Mouse (Mus musculus): ENCODE data around the gene Ltc4s.
A peak's percentile ranks its signal among the peaks of the same experiment; 100 is the strongest.

The Ltc4s gene

DNA sequence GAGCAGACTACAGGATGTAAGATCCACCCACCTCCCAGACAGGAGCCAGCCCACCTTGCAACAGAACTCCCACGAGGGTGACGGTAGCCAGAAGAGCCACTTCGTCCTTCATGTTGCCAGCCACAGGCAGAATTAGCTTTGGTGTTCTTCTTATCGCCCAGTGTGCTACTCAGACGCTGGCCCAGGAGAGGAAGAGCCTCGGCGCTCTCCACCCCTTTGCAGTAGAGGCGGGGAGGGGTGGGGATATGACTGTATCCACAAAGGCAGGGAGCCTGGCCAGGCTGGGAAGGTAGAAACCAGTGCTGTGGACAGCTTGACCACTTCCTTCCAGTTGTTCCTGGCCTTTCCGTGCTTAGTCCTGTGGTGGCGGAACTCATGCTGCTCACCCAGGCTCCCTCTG lies at the start of gene Ltc4s:
TSS of gene Ltc4s (minus strand) at position 293 of the 400 bp plus-strand sequence.
- DNase-seq = no peak

DNA sequence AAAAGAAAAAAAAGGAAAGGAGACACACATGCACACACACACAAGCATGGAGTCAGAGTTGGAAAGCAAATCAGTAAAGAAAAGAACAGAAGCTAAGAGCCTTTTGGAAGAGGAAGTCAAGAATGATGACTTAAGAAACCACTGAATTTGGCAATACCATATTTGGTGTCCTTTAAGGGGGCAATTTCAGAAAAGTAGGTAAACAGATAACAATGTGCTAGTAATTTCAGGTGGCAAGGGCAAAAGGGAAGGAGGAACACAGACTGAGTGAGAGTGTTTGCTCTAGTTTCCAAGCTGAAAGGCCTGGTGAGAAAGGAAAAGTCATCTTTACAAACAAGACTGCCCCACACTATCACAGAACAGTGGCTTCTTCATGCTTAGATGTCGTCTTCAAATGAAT lies 48.0 kb upstream of the Ltc4s start:
- no peak for DNase-seq

DNA sequence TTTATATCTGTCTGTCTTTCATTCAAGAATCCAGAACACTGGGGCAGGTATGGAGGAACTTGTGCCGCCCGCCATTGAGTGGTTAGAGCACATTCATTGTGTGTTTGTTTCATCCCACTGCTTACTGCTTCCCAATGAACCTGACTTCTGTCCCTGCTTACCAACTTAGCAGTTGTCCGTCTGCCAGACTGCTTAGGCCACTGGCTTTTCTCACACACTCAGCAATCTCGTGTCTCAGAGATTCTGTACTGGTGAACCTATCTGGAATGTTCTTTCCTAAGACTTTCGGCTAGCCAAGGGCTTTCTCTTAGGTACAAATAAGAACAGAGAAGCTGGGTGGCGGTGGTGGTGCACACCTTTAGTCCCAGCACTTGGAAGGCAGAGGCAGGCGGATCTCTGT lies 47.3 kb upstream of the Ltc4s start:
- DNase-seq = peak; percentile 36

DNA sequence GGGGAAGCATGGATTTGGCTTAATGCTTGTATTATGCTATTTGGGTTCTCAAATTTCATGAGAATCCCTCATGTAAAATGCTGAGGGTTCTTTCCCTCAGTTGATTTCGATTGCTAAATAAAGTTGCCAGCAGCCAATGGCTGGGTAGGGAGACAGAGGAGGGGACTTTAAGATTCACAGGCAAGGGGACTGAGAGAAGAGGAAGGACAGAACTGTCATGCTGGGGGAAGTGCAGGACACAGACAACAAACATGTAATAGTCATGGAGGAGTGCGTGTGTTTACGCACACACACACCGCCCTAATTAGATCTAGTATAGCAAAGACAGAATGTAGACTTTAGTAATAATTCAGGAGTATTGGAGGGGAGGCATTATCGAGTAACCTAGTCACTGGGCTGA lies 46.8 kb upstream of the Ltc4s start:
- DNase-seq = no peak

DNA sequence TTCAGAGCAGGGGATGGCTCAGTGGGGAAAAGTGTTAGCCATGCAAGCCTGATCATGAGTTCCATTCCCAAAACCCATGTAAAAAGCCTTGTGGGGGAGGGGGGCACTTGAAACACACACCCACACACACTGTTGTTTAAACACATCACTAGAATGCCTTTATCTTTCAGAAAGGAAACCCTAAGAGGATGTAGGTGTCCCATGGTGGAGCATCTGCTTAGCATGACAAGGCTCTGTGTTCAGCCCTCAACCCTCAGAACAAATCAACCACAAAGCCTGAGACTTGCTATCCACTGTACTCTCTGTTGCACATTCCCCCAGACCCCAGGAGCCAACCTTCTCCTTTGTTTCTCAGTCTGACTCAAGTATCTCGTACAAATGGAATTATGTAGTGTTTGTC lies 41.6 kb upstream of the Ltc4s start:
- DNase-seq = no peak

DNA sequence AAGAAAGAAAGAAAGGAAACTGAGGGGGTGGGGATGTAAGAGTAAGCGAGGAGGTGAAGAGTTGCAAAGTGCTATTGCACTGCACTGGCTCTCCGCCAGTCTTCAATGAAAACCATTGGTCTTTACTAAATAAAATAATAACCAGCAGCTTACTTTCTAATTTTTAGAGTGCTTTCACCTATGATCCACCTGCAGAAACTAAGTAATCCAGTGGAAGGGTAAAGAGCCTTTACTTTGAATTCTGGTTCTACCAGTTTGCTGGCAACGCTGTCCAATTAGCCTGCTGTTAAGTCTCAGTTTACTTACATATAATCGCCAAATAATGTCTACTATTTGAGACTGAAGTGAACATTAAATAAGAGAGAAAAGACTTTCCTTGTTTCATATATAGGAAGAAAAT lies 40.6 kb upstream of the Ltc4s start:
- no peak for DNase-seq

DNA sequence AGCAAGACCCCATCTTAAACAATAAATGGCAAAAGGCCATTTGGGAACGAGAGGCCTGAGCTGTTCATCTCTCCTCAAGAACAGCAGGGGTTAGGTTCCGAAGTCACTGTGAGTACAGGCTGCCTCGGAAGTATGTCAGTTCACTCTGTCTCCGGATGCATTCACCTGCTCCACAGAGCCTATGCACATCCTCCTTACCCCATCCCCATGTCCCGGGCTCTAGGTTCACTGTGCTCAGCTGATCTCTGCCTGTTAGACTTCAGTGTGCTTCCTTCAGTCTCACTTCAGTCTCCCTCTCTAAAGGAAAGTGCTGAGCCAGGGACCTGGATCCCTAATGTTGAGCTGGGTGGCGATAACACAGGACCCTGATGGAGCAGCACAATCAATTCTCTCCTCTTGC lies 39.3 kb upstream of the Ltc4s start:
- no peak for DNase-seq

DNA sequence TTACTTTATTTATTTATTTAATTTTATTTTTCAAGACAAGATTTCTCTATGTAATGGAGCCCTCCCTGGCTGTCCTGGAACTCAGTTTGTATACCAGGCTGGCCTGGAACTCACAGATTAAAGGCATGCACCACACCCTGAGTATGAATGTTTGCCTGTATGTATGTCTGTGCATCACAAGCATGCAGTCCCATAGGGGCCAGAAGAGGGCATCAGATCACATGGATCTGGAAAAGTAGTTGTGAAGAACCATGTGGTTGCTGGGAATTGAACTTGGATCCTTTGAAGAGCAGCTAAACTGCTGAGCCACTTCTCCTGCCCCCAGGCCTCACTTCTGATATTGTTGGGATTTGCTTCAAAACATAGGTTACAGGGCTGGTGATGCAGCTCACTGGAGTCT lies 38.6 kb upstream of the Ltc4s start:
- no peak for DNase-seq

DNA sequence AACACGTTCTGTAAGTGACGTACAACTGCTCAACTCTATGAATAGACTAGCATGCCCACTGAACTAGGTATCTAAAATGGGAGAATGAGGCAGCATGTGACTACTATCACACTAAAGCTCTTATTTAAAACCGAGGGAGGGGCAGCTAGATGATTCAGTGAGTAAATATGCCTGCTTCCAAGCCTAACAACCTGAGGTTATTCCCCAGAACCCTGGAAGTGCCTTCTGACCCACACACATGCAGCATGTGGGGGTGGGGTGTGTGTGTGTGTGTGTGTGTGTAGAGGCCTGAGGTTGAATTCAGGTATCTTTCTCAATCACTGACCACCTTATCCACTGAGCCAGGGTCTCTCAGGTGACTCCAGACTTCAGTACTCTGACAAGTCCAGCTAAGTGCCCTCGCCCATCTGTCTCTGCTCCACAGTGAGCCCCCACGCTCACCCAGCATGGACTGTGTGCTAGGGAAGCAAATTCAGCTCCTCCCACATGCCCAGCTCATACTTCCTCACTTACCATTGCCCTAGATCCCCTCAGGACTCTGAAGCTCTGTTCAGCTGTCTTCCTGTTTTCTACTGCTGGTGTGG lies 37.2 kb upstream of the Ltc4s start:
- DNase-seq = no peak

DNA sequence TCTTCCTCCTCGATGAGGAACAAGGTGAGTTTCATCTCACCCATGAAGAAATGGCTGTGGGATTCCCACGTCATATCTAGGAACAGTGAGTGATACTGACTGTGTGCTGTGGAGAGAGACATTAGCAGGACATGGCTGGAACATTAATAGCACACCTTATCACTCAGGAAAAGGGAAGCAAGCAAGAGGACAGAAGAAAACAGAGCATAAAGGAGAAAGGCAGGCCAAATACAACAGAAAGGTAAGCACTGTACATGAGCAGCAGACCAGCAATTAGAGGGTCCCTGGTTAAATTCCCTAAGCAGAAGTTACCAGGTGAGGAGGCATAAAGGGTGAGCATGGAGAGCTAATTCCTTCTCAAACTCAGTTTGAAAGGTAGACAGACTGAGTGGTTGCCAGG lies 36.7 kb upstream of the Ltc4s start:
- no peak for DNase-seq

DNA sequence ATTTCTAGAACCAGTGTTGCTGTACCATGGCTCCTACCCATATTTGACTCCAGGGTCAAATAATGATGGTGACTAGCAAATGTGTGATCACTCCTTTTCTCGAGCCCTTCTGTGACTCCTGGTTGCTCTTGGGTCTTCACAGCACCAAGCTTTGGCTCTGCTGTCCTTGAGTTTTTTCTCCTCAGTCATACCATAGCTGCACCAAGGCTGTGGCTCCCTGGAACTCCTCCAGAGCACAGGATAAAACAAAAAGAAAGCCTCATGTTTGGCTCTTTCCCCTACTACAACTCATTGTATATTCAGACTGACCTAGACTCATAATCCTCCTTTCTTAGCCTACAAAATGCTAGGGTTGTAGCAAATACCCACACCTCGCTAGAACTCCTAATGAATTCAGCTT lies 34.4 kb upstream of the Ltc4s start:
- no peak for DNase-seq

DNA sequence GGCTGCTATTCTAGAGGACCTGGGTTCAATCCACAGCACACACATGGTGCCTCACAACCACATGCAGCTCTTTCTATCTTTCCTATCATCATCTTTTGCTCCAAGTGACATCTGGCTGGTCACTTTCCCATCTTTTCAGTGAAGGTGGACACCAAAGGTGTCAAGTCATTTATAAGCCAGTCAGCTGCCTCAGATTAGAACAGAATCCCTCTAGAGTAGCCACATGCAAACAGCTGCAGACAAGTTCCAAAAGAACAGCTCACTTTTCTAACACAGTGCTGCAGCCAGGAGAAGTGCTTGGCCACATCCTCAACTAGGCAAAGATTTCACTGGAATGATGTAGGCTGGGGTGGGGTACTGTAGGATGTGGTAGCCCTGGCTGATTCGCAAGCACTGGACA lies 31.5 kb upstream of the Ltc4s start:
- no peak for DNase-seq

DNA sequence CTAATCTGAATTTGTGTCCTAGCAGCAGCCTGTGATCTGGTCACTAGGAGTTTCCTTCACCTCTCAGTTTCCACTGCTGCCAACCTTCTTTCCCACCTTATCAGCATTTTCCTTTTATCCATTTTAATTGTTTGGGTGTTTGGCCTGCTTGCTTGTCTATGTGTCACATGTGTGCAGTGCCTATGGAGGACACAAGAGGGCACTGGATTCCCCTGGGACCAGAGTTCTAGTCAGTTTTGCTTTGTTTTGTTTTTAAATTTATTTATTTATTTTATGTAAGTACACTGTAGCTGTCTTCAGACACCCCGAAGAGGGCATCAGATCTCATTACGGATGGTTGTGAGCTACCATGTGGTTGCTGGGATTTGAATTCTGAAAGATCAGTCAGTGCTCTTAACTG lies 30.7 kb upstream of the Ltc4s start:
- no peak for DNase-seq

DNA sequence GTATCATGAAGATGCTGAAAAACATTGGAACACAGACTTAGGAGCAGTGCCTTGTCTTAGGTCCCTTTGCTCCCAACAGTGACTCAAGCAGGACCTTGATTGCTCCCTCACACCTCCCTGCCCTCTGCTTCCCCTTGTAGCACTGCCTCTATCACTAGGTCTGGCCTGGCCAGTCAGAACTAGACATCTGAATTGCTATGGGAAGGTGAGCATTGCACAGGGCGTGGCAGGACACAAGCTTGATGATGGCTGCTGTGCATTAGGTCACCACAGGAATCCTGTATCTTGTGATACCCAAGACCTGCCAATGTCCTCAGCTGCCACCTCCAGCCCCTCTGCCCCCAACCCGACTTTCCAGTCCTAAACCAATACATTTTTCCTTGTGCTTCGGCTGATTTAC lies 28.6 kb upstream of the Ltc4s start:
- DNase-seq = no peak

DNA sequence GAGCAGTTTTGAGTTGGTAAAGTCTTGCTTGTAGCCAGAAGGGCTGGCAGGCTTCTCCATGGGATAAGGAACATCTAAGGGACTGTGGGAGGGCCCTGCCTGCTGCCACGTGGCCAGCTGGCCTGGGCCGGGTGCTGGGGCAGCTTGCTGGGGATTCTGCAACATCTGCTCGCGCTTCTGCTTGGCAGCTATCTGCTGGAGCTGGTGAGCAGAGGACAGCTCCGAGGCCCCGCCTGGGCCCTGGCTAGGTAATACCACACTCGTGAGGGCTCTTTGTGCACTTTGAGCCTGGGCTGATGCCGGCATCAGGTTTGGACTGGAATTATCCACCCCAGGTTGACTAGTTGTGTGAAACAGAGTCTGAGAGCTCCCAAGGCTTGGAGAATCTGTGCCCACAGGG lies 27.5 kb upstream of the Ltc4s start:
- peak; percentile 94 for DNase-seq

DNA sequence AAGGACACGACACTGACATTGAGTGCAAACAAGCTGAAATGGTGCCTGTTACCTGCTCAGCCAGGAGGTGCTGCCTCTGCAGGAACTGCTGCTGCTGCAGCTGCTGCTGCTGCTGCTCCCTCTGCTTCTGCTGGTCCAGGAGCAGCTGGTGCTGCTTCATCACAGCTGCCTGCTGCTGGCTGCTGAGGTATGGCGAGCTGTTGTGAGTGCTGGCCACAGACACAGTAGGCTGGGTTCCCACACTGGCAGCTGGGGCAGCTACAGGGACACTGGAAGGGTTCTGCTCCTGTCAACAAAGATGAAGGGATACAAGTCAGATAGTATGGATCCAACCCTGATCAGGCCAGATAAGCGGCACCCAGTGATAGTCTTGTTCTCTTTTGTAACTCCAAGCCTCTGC lies 24.8 kb upstream of the Ltc4s start:
- DNase-seq = no peak

DNA sequence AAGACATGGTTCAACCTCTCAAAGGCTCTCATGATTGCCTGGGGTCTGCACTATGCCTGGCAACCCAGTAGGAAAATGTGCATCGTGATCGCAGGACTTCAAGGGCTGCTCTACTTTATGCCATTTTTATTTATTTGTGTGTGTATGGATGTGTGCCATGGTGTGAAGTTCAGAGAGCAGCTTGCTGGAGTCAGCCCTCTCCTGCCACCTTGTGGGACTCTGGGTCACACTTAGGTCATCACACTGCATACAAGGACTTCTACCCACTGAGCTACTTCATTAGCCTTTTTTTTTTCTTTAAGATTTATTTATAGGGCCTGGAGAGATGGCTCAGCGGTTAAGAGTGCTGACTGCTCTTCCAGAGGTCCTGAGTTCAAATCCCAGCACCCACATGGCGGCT lies 23.6 kb upstream of the Ltc4s start:
- peak; percentile 58 for DNase-seq

DNA sequence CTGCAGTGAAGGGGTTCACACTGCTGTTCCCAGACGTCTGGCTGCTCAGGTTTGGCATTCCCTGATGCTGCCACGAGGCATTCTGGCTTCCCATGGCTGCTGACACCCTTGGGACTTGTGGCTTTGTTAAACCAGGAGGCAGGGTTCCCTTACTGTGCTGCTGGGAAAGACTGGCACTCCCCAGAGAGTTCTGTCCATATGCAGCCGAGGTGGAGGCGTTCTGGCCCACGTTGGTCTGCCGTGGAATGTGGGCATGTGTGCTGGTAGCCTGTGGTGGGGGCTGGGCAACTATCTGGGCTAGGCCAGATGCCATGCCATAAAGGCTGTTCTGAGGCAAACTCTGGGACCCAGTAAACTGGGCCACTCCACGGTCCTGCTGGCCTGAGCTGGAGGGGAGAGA lies 19.9 kb upstream of the Ltc4s start:
- DNase-seq = no peak

DNA sequence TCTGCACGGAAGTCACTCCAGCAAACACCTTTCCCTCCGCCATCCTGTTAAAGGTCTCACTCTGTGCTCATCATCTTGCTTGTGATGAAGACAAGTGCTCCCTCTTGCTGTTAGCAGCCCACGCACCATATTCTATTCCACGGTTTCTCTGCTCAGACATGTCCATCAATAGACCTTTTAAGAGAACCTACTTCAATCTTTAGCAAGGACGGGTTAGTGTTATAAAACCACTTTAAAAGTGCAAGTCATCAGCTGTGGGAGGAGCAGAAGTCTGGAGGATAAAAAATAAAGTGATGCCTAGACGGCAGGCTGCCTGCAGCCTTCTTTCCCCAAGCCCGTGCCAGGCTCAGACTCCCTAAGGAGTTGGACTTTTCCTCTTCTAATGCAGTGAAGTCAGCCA lies 18.2 kb upstream of the Ltc4s start:
- no peak for DNase-seq

DNA sequence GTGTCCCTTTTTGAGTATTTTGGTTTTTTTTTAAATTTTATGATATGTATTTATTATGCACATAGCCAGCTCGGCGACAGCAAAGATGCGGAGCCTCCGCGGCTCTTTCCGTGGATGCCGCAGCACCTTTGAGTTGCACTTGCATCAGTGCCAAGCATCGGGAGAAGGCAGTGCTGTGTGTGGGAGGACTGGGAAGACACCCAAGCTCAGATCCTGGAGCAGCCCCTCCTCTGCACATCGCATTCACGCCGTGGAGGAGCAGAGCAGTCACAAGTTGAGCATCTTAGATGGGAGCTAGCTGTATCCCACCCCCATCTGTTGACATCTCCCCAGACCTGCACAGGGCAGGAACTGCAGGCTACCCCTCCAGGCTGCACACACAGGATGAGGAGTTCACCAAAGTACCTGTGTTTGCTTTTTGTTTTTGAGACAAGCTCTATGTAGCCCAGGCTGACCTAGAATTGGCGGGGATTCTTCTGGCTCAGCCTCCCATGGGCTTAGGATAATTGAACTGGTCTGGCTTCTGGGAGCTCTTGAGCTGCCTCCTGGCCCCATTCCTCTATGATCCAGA lies 15.7 kb upstream of the Ltc4s start:
- no peak for DNase-seq

DNA sequence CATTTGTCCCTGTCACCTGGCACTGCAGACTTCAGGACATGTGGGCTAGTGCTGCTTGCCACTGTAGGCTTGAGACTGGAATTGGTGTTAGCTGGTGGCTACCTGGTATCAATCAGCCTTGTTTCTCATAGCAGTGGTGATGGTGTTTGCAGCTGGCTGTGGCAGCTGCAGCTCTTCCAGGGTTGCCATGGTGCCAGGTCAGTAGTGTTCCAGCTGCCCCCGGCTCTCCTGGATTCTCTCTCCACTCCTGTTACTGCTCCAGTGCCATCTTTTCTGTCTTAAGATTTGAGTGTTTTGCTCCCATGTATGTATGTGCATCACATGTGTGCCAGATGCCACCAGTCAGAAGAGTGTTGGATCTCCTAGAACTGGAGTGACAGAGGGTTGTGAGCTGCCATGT lies 15.0 kb upstream of the Ltc4s start:
- no peak for DNase-seq

DNA sequence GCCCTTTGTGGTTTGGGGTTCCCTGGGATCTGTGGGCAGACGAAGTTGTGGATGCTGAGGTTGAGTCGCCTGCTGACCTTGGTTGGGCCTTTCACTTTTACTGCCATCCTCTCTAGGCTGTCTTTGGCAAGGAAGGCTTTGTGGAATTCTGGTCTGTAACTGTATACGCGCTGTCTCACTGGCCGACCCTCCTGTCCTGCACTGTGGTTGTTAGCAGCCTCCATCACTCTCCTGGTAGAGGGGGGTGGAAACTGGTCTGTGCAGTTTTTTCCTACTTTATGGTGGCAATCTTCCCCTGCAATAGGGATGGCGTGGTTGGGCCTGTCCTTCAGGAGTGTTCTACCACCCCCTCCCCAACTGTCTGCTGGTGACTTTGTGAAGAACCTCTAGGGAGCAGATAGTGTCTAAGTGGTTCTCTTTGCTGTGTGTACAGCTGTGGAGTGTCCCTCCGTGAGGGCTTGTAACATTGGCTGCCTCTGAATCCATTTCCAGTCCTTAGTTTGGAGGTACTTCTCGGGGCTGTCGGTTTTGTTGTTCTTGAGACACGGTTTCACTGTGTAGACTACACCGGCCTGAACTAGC lies 14.4 kb upstream of the Ltc4s start:
- DNase-seq = no peak

DNA sequence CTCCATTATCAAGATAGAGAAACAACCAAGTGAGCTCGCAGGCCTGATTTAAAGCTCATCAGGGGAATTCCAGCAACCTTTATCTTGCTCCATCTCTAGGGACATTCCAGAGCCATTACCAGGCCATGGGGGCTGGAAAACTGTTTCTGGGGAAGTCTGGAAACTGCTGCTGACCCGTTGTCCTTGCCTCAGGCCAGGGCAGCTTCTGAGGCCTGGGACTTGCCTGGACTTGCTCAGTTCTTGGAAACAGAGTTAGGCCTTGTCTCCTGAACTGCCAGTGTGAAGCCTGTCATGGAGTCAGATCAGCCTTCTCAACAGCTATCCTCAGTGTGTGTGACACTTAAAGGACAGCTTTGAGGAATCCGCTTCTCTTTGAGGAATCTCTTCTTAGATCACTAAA lies 13.8 kb upstream of the Ltc4s start:
- DNase-seq = peak; percentile 67

DNA sequence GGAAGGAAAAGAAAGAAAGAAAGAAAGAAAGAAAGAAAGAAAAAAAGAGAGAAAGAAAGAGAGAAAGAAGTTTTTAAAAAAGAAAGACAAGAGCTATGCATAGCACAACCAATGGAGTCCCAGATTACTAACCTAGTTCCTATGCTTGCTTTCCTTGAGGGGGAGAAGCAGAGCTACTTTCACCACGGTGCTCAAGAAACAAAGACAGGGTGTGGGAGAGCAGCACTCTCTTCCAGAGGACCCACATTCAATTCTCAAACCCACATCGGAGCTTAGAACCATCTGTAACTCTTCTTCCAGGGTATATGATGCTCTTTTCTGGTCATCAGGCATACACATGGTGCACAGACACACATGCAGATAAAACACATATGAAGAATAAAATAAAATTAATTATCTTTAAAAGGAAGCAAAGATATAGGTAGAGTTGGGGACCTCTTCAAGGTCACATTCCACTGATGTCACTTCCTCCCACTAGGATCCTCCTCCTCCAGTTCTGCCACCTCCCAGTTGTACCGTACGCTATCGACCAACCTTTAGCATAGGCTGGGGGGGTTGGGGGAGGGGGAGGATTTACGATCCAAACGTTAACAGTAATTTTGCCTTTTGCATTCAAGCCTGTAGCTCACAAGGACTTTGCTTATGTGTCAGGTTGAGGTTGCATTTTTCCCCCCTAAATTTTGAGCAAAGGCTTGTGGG lies 10.2 kb upstream of the Ltc4s start:
- no peak for DNase-seq

DNA sequence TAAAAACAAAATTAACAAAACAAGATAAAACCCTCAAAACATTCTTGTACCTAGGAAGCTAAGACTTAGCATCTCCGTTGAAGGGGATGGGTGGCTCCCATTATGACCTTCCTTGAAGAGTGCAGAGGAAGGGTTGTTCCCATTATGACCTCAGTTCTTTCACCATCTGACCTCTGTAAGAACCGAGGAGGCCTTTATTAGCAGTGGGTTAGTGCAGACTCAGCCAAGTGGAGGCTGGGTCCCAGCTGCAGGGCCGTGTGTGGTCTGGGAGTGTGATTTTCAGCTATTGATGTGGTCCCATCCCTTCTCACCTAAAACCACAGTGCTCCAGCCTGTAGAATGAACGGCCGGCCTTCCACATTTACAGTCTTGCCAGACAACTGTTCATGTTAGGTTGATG lies 6.9 kb upstream of the Ltc4s start:
- DNase-seq = no peak

Measured in kidney, adult 11 months (tissue).